Mouse (Mus musculus) layer of hippocampus, adult 8-10 months (tissue): Measurements from ENCODE around the gene Nit1. TPM values are rescaled to one million over a fixed set of nuclear protein-coding genes. Genes with fewer than 3 reads are reported as not detected.
"Not testable (repeated sequence)": the region's sequence is repeated elsewhere in the genome, so short reads cannot be mapped to it uniquely, and the experiment has no call there.

Experiments used
- DNase-seq, 2 experiments: peaks; one replicate each; pipeline ENCODE4 v3.0.0; 2022; ENCODE audit warnings: low spot score in 2 of 2
- total RNA-seq, 4 experiments: library from RNA; stranded (reverse); gene quantifications; 2 replicates each; pipeline ENCODE4 v1.2.4; 2022

Gene Nit1
- total RNA-seq, 4 experiments from 2014 or later = 40.1 to 54.1 (median 45.6) TPM

GRCm38 (mm10) chr1:171355812-171356340 lies 10.4 kb upstream of the Nit1 start:
- DNase-seq = no peak

GRCm38 (mm10) chr1:171349210-171349609 lies 3.8 kb upstream of the Nit1 start:
- no peak for DNase-seq

- no peak for DNase-seq
These were observed 3.2 kb upstream of the Nit1 start for GRCm38 (mm10) chr1:171348665-171349064.

DNA sequence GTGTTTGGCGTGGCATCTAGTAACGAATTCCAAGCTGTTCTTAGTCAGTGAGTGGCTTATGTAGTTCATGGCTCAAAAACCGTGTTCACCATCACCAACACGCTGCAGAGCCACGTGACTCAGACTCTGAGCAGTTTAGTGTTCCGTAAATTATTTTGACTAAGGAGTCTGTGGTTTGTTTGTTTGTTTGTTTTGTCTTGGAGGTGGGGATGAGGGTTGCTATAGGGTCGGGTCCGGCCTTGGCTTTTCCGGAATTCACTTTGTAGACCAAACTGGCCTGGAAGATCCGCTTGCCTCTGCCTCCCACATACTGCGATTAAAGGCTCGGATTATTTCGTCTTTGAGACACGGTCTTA lies 627 bp upstream of the Nit1 start:
- DNase-seq = no peak

GRCm38 (mm10) chr1:171344715-171345114 lies 731 bp downstream of the Nit1 start:
- no peak for DNase-seq

GRCm38 (mm10) chr1:171343922-171344677 lies 1.3 kb downstream of the Nit1 start:
- DNase-seq = no peak

GRCm38 (mm10) chr1:171342262-171343207 lies 2.9 kb downstream of the Nit1 start:
- no peak for DNase-seq

GRCm38 (mm10) chr1:171330216-171330560 lies 15.3 kb downstream of the Nit1 start:
- DNase-seq = no peak

DNA sequence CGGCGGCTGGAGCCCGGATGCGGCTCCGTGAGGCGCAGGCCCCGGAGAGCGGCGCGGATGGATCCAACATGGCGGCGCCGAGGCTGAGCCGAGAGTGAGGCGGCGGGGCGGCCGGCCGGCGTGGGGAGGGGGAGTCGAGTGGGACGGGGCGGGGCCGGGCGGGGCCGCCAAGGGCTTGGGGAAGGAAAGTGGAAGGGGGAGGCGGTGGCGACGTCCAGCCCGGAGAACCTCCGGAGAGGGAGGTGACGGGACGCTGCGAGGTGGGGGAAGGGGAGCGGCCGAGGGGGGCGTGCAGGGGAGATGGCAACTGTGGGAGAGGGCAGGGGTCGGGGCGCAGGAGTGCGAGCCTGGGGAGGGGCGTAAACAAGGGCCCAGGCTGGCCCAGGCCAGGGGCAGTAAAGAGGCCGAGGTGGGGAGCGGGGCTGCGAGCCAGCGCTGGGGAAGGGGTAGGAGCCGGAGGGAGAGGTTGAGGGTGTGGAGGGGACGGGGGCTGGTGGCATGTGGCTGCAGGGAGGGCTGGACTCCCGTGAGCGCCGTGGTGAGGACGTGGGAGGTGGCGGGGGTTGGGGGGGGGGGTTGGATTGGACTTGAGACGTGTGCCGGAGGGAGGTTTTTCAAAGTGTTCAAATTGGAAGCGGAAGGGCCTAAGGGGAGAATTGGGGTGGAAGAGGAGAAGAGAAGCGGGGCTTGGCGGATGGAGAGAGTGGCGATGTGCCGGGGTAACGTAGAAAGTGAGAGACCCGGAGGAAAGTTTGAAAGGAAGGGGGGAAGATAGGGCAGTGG lies 15.8 kb downstream of the Nit1 start:
- no peak for DNase-seq

- peak; percentile 96 for DNase-seq
These were observed 16.5 kb downstream of the Nit1 start, which contains the start of gene Dedd for GRCm38 (mm10) chr1:171328839-171329432. Dedd (plus strand) TSS chr1:171329145.

GRCm38 (mm10) chr1:171328244-171328643 lies 17.2 kb downstream of the Nit1 start:
- no peak for DNase-seq

DNA sequence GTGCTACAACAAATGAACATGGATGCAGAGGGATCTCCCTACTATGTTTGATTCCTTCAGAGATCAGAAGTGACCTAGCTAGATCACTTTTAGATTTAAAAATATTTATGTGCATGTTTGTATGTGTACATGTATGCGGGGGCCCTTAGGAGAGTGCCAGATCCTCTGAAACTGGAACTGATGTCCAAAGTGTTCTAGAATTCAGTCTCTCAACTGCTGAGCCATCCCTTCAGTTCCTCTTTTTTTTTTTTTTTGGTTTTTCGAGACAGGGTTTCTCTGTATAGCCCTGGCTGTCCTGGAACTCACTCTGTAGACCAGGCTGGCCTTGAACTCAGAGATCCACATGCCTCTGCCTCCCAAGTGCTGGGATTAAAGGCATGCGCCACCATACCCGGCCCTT lies 18.9 kb downstream of the Nit1 start:
- DNase-seq = not testable (repeated sequence)

- DNase-seq = no peak
These were observed 19.9 kb downstream of the Nit1 start for GRCm38 (mm10) chr1:171325571-171325970.

GRCm38 (mm10) chr1:171322012-171322411 lies 23.4 kb downstream of the Nit1 start:
- no peak for DNase-seq

DNA sequence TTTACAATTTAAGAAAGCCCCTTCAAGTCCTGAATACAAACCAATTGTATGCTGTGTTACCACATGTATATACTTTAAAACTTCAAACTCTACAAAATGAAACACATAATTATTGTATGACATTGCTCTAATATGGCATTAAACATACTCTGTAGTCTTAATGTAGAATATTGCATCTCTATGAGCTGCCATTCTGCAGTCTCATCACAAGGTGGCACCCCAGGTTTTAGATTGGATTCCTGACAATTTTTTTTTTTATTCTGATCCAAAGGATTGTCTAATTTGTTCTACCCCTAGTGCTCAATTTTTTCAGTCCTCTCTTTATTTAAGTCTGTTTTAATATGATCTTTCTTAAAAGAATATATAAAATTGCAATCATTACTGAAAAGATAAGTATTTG lies 24.0 kb downstream of the Nit1 start:
- no peak for DNase-seq

- DNase-seq = no peak
These were observed 25.3 kb downstream of the Nit1 start for GRCm38 (mm10) chr1:171320151-171320550.

- no peak for DNase-seq
These were observed 25.7 kb downstream of the Nit1 start for GRCm38 (mm10) chr1:171319748-171320147.

GRCm38 (mm10) chr1:171309321-171309720 lies 36.1 kb downstream of the Nit1 start:
- no peak for DNase-seq

DNA sequence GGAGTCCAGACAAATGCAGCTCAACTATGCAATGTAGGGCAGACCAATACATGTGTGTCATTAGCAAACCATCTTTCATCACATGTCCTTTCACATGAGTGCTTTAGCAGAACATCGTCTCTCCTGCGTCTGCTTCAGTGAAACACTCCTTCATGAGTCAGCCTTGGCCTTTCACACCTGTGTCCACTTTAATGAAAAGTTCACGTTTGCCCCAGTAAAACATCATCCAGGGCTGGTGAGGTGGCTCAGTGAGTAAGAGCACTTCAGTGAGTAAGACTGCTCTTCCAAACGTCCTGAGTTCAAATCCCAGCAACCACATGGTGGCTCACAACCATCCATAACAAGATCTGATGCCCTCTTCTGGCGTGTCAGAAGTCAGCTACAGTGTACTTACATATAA lies 39.3 kb downstream of the Nit1 start:
- not testable (repeated sequence) for DNase-seq

GRCm38 (mm10) chr1:171298226-171298625 lies 47.2 kb downstream of the Nit1 start:
- DNase-seq = no peak

DNA sequence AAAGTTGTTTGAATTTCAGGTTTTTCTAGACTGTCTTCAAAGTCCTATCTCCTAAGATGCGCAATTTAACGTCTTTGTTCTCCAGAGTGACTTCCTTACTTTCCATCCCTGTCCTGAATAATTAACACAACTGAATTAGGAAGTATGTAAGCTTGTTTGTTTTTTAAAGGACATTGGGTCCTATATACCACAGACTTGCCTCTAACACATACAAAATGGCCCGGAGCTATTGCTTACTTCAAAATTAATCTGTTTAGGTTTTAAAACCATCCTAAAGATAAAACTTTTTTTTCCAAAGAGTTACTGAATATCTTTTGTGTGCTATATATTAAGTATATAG lies 50.4 kb downstream of the Nit1 start:
- no peak for DNase-seq
